10 mouse cellular contexts compared by ENCODE assay signal in genomic region chr6:146912835-146913488, GRCm38 (mm10). TPM values are rescaled to one million over a fixed set of nuclear protein-coding genes. Genes with fewer than 3 reads are reported as not detected.
A peak's percentile ranks its signal among the peaks of the same experiment; 100 is the strongest.
DNase-seq lines count a peak whose midpoint lies in the region; ATAC-seq and TF ChIP-seq lines count a peak whose summit lies in the region.
"Had no signal": no experiment of that assay in that cellular context is flagged by ENCODE, and none has a peak within 500 bp of the region (broad histone marks: within the 10 kb centered on the region; RNA-seq: fewer than 3 reads in every experiment).

No protein-coding gene starts in this region.

- ATAC-seq in kidney, embryonic 16.5 days (ENCODE audit: low FRiP score, low TSS enrichment) = peak; percentile 73
- ATAC-seq in erythroid progenitor cell, adult 5-6 weeks (replicated peaks; ENCODE audit: low FRiP score, poor library complexity, severe bottlenecking) = no peak

- H3K9me3 ChIP-seq in kidney, embryonic 16.5 days (ENCODE audit: low read length) = no peaks in the 10 kb centered on the region

- H3K27ac ChIP-seq in embryonic fibroblast, embryonic 13.5 days (ENCODE audit: insufficient read depth, low read length) = peak overlapping the region; percentile 85
- peak overlapping the region; percentile 95 for H3K27ac ChIP-seq in kidney, embryonic 16.5 days (ENCODE audit: low read length)

- H3K4me2 ChIP-seq in kidney, embryonic 16.5 days (replicated peaks; ENCODE audit: low read depth, low read length) = peak overlapping the region; percentile 29

- 2% methylated on average over 3 of the region's 3 CpGs for WGBS in kidney, embryonic 16.5 days

- peaks cover 3% of the 10 kb centered on the region; the same call in 1 of the 2 replicates for H3K36me3 ChIP-seq in kidney, embryonic 16.5 days (ENCODE audit: insufficient read depth, low read length)

- no peak overlapping the region for H3K4me3 ChIP-seq in embryonic fibroblast, embryonic 13.5 days (ENCODE audit: insufficient read depth, low read length)
- H3K4me3 ChIP-seq in kidney, embryonic 16.5 days (ENCODE audit: low read length) = no peak overlapping the region

- no peak for TF ChIP-seq CTCF in embryonic fibroblast, embryonic 13.5 days (IDR thresholded peaks at IDR 0.05; ENCODE audit: borderline replicate concordance, insufficient read depth, low read length)

- H3K27me3 ChIP-seq in kidney, embryonic 16.5 days (ENCODE audit: insufficient read depth, low read length) = no peaks in the 10 kb centered on the region

- DNase-seq in embryo, embryonic 10 days (ENCODE audit: low spot score) = peak; percentile 43
- no peak for DNase-seq in embryo, embryonic 9.5 days (ENCODE audit: extremely low spot score)
- DNase-seq in lung, postnatal 36 days = peak; percentile 55
- DNase-seq in cerebellum, postnatal 14 days = no peak
- DNase-seq in right cerebral cortex, postnatal 4 days = no peak

- H3K9ac ChIP-seq in kidney, embryonic 16.5 days (replicated peaks; ENCODE audit: low read length) = 0 out of 2 replicates have a peak overlapping the region, but pooled peaks have one; percentile 40

- TF ChIP-seq POLR2A in embryonic fibroblast, embryonic 13.5 days (IDR thresholded peaks at IDR 0.05; ENCODE audit: low read depth, low read length) = no peak

- peaks cover 33% of the 10 kb centered on the region for H3K4me1 ChIP-seq in embryonic fibroblast, embryonic 13.5 days (ENCODE audit: control insufficient read depth, insufficient read depth, low read length)
- peaks cover 50% of the 10 kb centered on the region for H3K4me1 ChIP-seq in kidney, embryonic 16.5 days (ENCODE audit: insufficient read depth, low read length)

RNA-seq across cellular contexts. Expression of gene Ppfibp1, which starts 24.7 kb away (rescaled TPM):
- polyA plus RNA-seq in embryonic fibroblast, embryonic 13.5 days (2011; ENCODE audit: insufficient read length, low read depth, missing spikeins) = 196 and 246 TPM in 2 replicates
- 66.1 and 71.1 TPM in 2 replicates for polyA plus RNA-seq in kidney, embryonic 16.5 days (2015; fragmentation: Nextera tagmentation; extraction: Ambion mirVana)
- total RNA-seq in erythroid progenitor cell, adult 5-6 weeks (2015; ENCODE audit: low replicate concordance) = 0.42 and 6.1 TPM in 2 replicates
- total RNA-seq in erythroid progenitor cell, adult 5-6 weeks (2017; ENCODE audit: low replicate concordance) = 0.64 and 1.5 TPM in 2 replicates

RNA-seq across cellular contexts. Expression of gene 1700034J05Rik, which starts 41.3 kb away (rescaled TPM):
- not detected in 2 replicates for polyA plus RNA-seq in embryonic fibroblast, embryonic 13.5 days (2011; ENCODE audit: insufficient read length, low read depth, missing spikeins)
- polyA plus RNA-seq in kidney, embryonic 16.5 days (2015; fragmentation: Nextera tagmentation; extraction: Ambion mirVana) = 0.17 and 0.37 TPM in 2 replicates
- total RNA-seq in erythroid progenitor cell, adult 5-6 weeks (2015; ENCODE audit: low replicate concordance) = not detected in 2 replicates
- not detected in 2 replicates for total RNA-seq in erythroid progenitor cell, adult 5-6 weeks (2017; ENCODE audit: low replicate concordance)
- total RNA-seq: left cerebral cortex, postnatal 36 days had no signal
- polyA plus RNA-seq: embryonic facial prominence, embryonic 11.5 days had no signal

Comparison
In these comparisons a context has a peak if more than half of its experiments do, and no peak if none do; other contexts are left out.
1. DNase-seq: peak in embryo, embryonic 10 days (single experiment) and lung, postnatal 36 days (single experiment); none in embryo, embryonic 9.5 days (single experiment), cerebellum, postnatal 14 days (0 of 2) and right cerebral cortex, postnatal 4 days (single experiment).